Mouse (Mus musculus): ENCODE data around the gene Snd1. TPM values are rescaled to one million over a fixed set of nuclear protein-coding genes. Genes with fewer than 3 reads are reported as not detected.
"Not testable (repeated sequence)": the region's sequence is repeated elsewhere in the genome, so short reads cannot be mapped to it uniquely, and the experiment has no call there.

Gene Snd1
- total RNA-seq, 1 experiment from 2014 or later, result 128 TPM

- no peak for DNase-seq
These were observed 11.1 kb downstream of the Snd1 start for GRCm38 (mm10) chr6:28486008-28486407.

GRCm38 (mm10) chr6:28486471-28486870 is 11.5 kb downstream of the Snd1 start:
- DNase-seq, result no peak

- no peak for DNase-seq
These were observed 12.0 kb downstream of the Snd1 start for GRCm38 (mm10) chr6:28486905-28487304.

GRCm38 (mm10) chr6:28488204-28488851 is 13.4 kb downstream of the Snd1 start:
- no peak for DNase-seq

GRCm38 (mm10) chr6:28490612-28491011 is 15.7 kb downstream of the Snd1 start:
- DNase-seq, result no peak

GRCm38 (mm10) chr6:28491198-28491597 is 16.3 kb downstream of the Snd1 start:
- no peak for DNase-seq

GRCm38 (mm10) chr6:28497837-28498236 is 22.9 kb downstream of the Snd1 start:
- DNase-seq, result no peak

- DNase-seq, result no peak
These were observed 27.6 kb downstream of the Snd1 start for GRCm38 (mm10) chr6:28502576-28502975.

GRCm38 (mm10) chr6:28503148-28503547 is 28.2 kb downstream of the Snd1 start:
- no peak for DNase-seq

- DNase-seq, result no peak
These were observed 29.7 kb downstream of the Snd1 start for GRCm38 (mm10) chr6:28504611-28505010.

- no peak for DNase-seq
These were observed 32.8 kb downstream of the Snd1 start for GRCm38 (mm10) chr6:28507759-28508158.

- DNase-seq, result no peak
These were observed 39.3 kb downstream of the Snd1 start for GRCm38 (mm10) chr6:28514195-28514594.

GRCm38 (mm10) chr6:28514830-28515350 is 40.0 kb downstream of the Snd1 start:
- DNase-seq, result no peak

GRCm38 (mm10) chr6:28516618-28517017 is 41.7 kb downstream of the Snd1 start:
- no peak for DNase-seq

- no peak for DNase-seq
These were observed 42.1 kb downstream of the Snd1 start for GRCm38 (mm10) chr6:28517050-28517449.

GRCm38 (mm10) chr6:28519426-28519825 is 44.5 kb downstream of the Snd1 start:
- peak; percentile 47 for DNase-seq

GRCm38 (mm10) chr6:28520787-28521186 is 45.8 kb downstream of the Snd1 start:
- not testable (repeated sequence) for DNase-seq

- no peak for DNase-seq
These were observed 46.5 kb downstream of the Snd1 start for GRCm38 (mm10) chr6:28521416-28521815.

GRCm38 (mm10) chr6:28525589-28525988 is 50.6 kb downstream of the Snd1 start:
- no peak for DNase-seq

- no peak for DNase-seq
These were observed 52.5 kb downstream of the Snd1 start for GRCm38 (mm10) chr6:28527459-28527858.

- no peak for DNase-seq
These were observed 53.3 kb downstream of the Snd1 start for GRCm38 (mm10) chr6:28528208-28528607.

GRCm38 (mm10) chr6:28536464-28536863 is 61.5 kb downstream of the Snd1 start:
- no peak for DNase-seq

- DNase-seq, result no peak
These were observed 63.0 kb downstream of the Snd1 start for GRCm38 (mm10) chr6:28537851-28538527.

GRCm38 (mm10) chr6:28542298-28542701 is 67.4 kb downstream of the Snd1 start:
- no peak for DNase-seq

Measured in adrenal gland, postnatal 25 days (tissue).